Mouse (Mus musculus) MEL (cell line): ENCODE data around the gene Gast.
"Not testable (repeated sequence)": the region's sequence is repeated elsewhere in the genome, so short reads cannot be mapped to it uniquely, and the experiment has no call there.

Experiments used
- BHLHE40 ChIP-seq: IDR thresholded peaks from 2 replicates; pipeline ENCODE4 v1.6.1; 2012; ENCODE audit warnings: low read depth, mild to moderate bottlenecking, inconsistent platforms, low read length, improper control_type of control experiment, borderline replicate concordance
- CTCF ChIP-seq, 3 experiments: IDR thresholded peaks in 2 of 3; conservative IDR thresholded peaks in 1 of 3; 2 replicates each; pipeline ENCODE4 v1.5.1; 2011 to 2012; ENCODE audit warnings: low read length in 3 of 3, low read depth in 2 of 3, mild to moderate bottlenecking in 2 of 3, improper control_type of control experiment in 1 of 3, inconsistent platforms in 1 of 3, mixed read lengths in 1 of 3, moderate library complexity in 1 of 3; ENCODE audit not compliant: control insufficient read depth in 1 of 3, insufficient read depth in 1 of 3, poor library complexity in 1 of 3, severe bottlenecking in 1 of 3
- GATA1 ChIP-seq: IDR thresholded peaks from 2 replicates; pipeline ENCODE4 v1.6.1; 2011; ENCODE audit warnings: low read depth, low read length, improper control_type of control experiment
- POLR2A ChIP-seq, 2 experiments: IDR thresholded peaks; 2 replicates each; pipeline ENCODE4 v1.6.1; 2011 to 2012; ENCODE audit warnings: low read length in 2 of 2, mild to moderate bottlenecking in 2 of 2, control low read depth in 1 of 2, improper control_type of control experiment in 1 of 2, low read depth in 1 of 2, moderate library complexity in 1 of 2; ENCODE audit not compliant: control insufficient read depth in 1 of 2, insufficient read depth in 1 of 2, poor library complexity in 1 of 2
- USF2 ChIP-seq, 2 experiments: IDR thresholded peaks; 2 replicates each; pipeline ENCODE4 v1.6.1; 2011 to 2012; ENCODE audit warnings: improper control_type of control experiment in 2 of 2, low read length in 2 of 2, borderline replicate concordance in 1 of 2, inconsistent platforms in 1 of 2, low read depth in 1 of 2, mild to moderate bottlenecking in 1 of 2; ENCODE audit not compliant: insufficient read depth in 1 of 2

GRCm38 (mm10) chr11:100320701-100321410 is 13.4 kb upstream of the Gast start:
- TF ChIP-seq GATA1; POLR2A (IDR thresholded peaks at IDR 0.05; ENCODE audit: control insufficient read depth in 1 of 2, insufficient read depth in 1 of 2, low read depth in 1 of 2, low read length in 2 of 2, poor library complexity in 1 of 2); CTCF (IDR thresholded peaks at IDR 0.05 in 2 of 3, conservative IDR thresholded peaks at IDR 0.05 in 1 of 3; ENCODE audit: control insufficient read depth in 1 of 3, insufficient read depth in 1 of 3, low read depth in 2 of 3, low read length in 3 of 3, poor library complexity in 1 of 3, severe bottlenecking in 1 of 3); BHLHE40; USF2 (IDR thresholded peaks at IDR 0.05; ENCODE audit: borderline replicate concordance in 1 of 2, insufficient read depth in 1 of 2, low read depth in 1 of 2, low read length in 2 of 2): not testable (repeated sequence)
